10 mouse cellular contexts compared by ENCODE assay signal in the genomic region with DNA sequence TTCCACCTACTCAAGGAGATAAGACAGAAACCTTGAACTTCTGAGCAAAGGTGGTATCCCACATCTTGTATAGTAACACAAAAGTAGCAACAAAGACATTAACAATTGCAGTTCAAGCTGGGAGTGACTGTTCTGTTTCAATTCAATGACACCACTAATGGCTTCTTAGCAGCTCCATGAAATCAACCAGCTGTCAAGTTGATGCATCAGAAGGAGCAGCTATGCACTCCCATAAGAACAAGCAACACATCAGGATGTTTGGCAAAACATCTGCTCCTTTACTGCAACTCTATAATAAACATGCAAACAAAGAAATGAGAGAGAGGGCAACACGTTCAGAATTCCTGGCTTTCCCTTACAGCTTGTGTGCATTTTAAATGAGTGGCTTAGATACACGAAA.
DNase-seq lines count a peak whose midpoint lies in the region; ATAC-seq and TF ChIP-seq lines count a peak whose summit lies in the region.
"Had no signal": no experiment of that assay in that cellular context is flagged by ENCODE, and none has a peak within 500 bp of the region (broad histone marks: within the 10 kb centered on the region; RNA-seq: fewer than 3 reads in every experiment).

No protein-coding gene starts in this region.

- no peaks in the 10 kb centered on the region for H3K27me3 ChIP-seq in forebrain, embryonic 10.5 days (ENCODE audit: poor library complexity, severe bottlenecking)
- H3K27me3 ChIP-seq in forebrain, embryonic 11.5 days (ENCODE audit: control insufficient read depth, insufficient read depth, low read length) = no peaks in the 10 kb centered on the region
- no peaks in the 10 kb centered on the region for H3K27me3 ChIP-seq in neural tube, embryonic 11.5 days (ENCODE audit: control insufficient read depth, insufficient read depth, low read length)
- H3K27me3 ChIP-seq in intestine, postnatal 0 days (replicated peaks; ENCODE audit: control insufficient read depth, insufficient read depth, low read length) = no peaks in the 10 kb centered on the region

- H3K9me3 ChIP-seq in forebrain, embryonic 10.5 days = no peaks in the 10 kb centered on the region
- H3K9me3 ChIP-seq in forebrain, embryonic 11.5 days (ENCODE audit: control insufficient read depth, low read length) = no peaks in the 10 kb centered on the region
- no peaks in the 10 kb centered on the region for H3K9me3 ChIP-seq in neural tube, embryonic 11.5 days (ENCODE audit: control insufficient read depth, low read length)
- no peaks in the 10 kb centered on the region for H3K9me3 ChIP-seq in intestine, postnatal 0 days (ENCODE audit: control insufficient read depth)

- peak overlapping the region; percentile 2; the same call in 1 of the 2 replicates for H3K4me3 ChIP-seq in forebrain, embryonic 10.5 days
- no peak overlapping the region for H3K4me3 ChIP-seq in forebrain, embryonic 11.5 days (ENCODE audit: low read depth, low read length)
- no peak overlapping the region; the same call in 1 of the 2 replicates for H3K4me3 ChIP-seq in neural tube, embryonic 11.5 days (ENCODE audit: low read depth, low read length)
- no peak overlapping the region for H3K4me3 ChIP-seq in intestine, postnatal 0 days (ENCODE audit: low read depth, low read length)

- H3K4me2 ChIP-seq in forebrain, embryonic 11.5 days (ENCODE audit: low read depth, low read length, severe bottlenecking) = no peak overlapping the region; the same call in 1 of the 2 replicates
- H3K4me2 ChIP-seq in neural tube, embryonic 11.5 days (ENCODE audit: low read depth) = peak overlapping the region; percentile 27; the same call in 1 of the 2 replicates
- peak overlapping the region; percentile 67 for H3K4me2 ChIP-seq in intestine, postnatal 0 days (replicated peaks; ENCODE audit: low read depth)

- WGBS in forebrain, embryonic 10.5 days = 58% methylated on average over 2 of the region's 2 CpGs
- WGBS in forebrain, embryonic 11.5 days = 40% methylated on average over 2 of the region's 2 CpGs
- WGBS in neural tube, embryonic 11.5 days = 32% methylated on average over 2 of the region's 2 CpGs
- WGBS in intestine, postnatal 0 days = 22% methylated on average over 2 of the region's 2 CpGs

- no peak overlapping the region for H3K27ac ChIP-seq in forebrain, embryonic 10.5 days
- no peak overlapping the region for H3K27ac ChIP-seq in forebrain, embryonic 11.5 days (ENCODE audit: low read depth, low read length)
- H3K27ac ChIP-seq in neural tube, embryonic 11.5 days (ENCODE audit: low read depth, low read length) = no peak overlapping the region
- no peak overlapping the region for H3K27ac ChIP-seq in intestine, postnatal 0 days (ENCODE audit: low read depth, low read length)

- no peak for DNase-seq in forebrain, embryonic 10.5 days (ENCODE audit: extremely low spot score, low spot score)
- no peak for DNase-seq in forebrain, embryonic 11.5 days (ENCODE audit: low spot score)
- DNase-seq in neural tube, embryonic 11.5 days (ENCODE audit: low spot score) = no peak
- DNase-seq in neural tube, embryonic 10.5 days (ENCODE audit: extremely low spot score, low spot score) = no peak
- DNase-seq in retina, postnatal 1 day = peak; percentile 62
- no peak for DNase-seq in adrenal gland, adult 8-10 months
- DNase-seq in thymus, postnatal 10 days (ENCODE audit: low spot score in 2 of 2) = no peak
- DNase-seq: cerebellum, adult 9-11 months; layer of hippocampus, postnatal 36 days had no signal

- TF ChIP-seq CTCF in intestine, postnatal 0 days (IDR thresholded peaks at IDR 0.05; ENCODE audit: low read depth) = no peak

- H3K36me3 ChIP-seq in forebrain, embryonic 10.5 days (replicated peaks) = no peaks in the 10 kb centered on the region
- no peaks in the 10 kb centered on the region for H3K36me3 ChIP-seq in forebrain, embryonic 11.5 days (ENCODE audit: control insufficient read depth, insufficient read depth, low read length)
- H3K36me3 ChIP-seq in neural tube, embryonic 11.5 days (ENCODE audit: control insufficient read depth, insufficient read depth, low read length) = no peaks in the 10 kb centered on the region
- no peaks in the 10 kb centered on the region for H3K36me3 ChIP-seq in intestine, postnatal 0 days (ENCODE audit: control insufficient read depth, insufficient read depth)

- ATAC-seq in forebrain, embryonic 11.5 days (replicated peaks; ENCODE audit: low FRiP score) = no peak
- ATAC-seq in neural tube, embryonic 11.5 days (ENCODE audit: insufficient read depth, low FRiP score, low TSS enrichment) = no peak
- 0 out of 2 replicates have a peak, but pooled peaks have one; percentile 28 for ATAC-seq in intestine, postnatal 0 days

- H3K9ac ChIP-seq in forebrain, embryonic 11.5 days (ENCODE audit: low read length) = no peak overlapping the region
- no peak overlapping the region for H3K9ac ChIP-seq in neural tube, embryonic 11.5 days (ENCODE audit: low read length)
- no peak overlapping the region for H3K9ac ChIP-seq in intestine, postnatal 0 days (ENCODE audit: low read depth, low read length)

- peaks cover 73% of the 10 kb centered on the region for H3K4me1 ChIP-seq in forebrain, embryonic 10.5 days
- H3K4me1 ChIP-seq in forebrain, embryonic 11.5 days (replicated peaks; ENCODE audit: control insufficient read depth, insufficient read depth, low read length) = peaks cover 18% of the 10 kb centered on the region
- peaks cover 23% of the 10 kb centered on the region for H3K4me1 ChIP-seq in neural tube, embryonic 11.5 days (ENCODE audit: control insufficient read depth, insufficient read depth, low read length)
- peaks cover 17% of the 10 kb centered on the region for H3K4me1 ChIP-seq in intestine, postnatal 0 days (replicated peaks; ENCODE audit: control insufficient read depth, insufficient read depth, low read length)
